Mouse (Mus musculus) cerebellum, adult 18-20 months (tissue): ENCODE measurements around the gene Htra3.

Source experiments
- DNase-seq, 2 experiments: peaks; one replicate each; pipeline ENCODE4 v3.0.0; 2021

The Htra3 gene

GRCm38 (mm10) chr5:35679256-35680155, at the start of gene Htra3:
TSS of gene Htra3 (minus strand) at chr5:35679782.
- DNase-seq = no peak

DNA sequence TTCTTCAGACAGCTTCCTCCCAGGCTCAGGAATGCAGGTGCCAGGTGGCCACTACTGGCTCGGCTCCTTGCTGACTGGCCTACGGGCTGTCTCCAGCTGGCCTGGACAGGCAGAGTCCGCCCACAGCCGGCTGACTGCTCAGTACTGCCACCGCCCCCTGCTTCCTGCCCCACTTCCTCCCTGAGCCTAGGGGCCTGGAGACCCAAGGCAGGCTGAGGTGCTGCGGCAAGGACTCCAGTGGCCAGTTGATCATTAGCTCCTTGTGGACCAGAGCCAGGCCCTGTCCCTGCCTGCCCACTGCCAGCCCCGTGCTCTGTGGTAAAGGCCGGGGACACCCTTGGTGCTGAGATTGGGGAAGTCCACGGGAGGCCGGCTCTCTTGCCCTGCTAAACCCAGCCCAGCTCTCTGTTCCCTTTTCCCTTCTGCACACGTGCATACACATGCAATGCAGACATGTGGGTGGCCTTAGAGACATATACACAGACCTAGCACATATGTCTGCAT, 49.4 kb upstream of the Htra3 start:
- DNase-seq = peak; percentile 70 to 74

DNA sequence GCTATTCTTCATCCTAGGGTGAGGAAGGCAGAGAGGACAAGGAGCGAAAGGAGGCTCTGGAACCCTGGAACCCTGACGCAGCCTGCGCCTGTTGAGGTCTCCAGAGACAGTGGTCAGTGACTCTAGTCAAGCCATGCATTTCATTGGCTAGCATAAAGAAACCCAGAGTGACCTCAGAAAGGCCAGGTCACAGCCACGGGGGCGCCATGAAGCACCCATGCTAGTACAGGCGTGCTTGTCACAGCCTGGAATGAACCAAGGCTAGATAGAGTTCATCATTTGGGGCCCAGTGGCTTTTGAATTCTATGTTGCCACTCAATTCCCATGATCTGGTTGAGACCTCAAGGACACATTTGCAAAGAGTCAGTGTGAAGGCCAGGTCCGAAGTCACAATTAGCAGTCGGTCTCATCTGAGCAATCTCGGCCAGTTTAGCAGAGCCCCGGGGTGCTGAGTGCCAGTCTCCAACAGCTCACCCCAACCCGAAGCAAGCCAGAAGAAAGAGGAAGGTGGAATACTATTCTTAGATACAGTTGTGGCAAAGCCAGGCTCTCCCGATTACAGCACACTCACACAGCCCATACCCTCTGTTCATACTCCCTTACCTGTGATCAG, 48.9 kb upstream of the Htra3 start:
- no peak for DNase-seq

DNA sequence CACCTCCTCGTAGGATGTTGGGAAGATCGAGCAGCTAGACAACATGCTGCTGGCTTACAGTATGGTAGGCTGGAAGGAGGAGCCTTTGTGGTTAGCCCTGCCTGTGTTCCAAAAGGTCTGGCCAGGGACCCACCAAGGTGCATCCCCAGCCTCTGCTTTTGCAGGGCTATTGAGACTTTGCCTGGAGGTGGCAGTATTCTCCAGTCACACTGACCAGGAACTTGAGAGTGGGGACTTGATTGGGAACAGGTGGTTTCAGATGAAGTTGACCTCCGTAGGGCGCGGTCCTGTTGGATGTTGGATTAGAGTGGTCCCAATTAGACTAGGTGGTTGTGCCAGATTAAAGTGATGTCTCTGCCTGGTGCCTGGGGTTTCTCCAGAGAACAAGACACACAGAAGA, 47.9 kb upstream of the Htra3 start:
- no peak for DNase-seq

DNA sequence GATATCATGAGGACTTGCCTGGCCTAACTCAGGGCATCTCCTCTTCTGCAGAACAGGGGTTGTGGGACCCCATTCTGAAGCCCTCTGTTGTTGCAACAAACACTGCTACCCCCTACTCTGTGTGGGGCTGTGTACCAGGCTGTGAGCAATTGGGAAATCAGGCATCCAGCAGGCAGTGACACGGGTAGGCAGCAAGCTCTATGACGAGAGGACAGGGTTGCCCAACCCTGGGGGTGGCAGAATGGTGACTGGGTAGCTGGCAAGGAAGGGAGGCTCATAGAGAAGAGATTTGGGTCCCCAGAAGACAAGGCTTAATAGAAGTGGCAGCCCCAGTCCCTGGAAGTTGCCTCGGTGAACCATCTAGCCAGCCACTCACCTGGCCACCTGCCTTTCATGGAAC, 46.3 kb upstream of the Htra3 start:
- DNase-seq = no peak

DNA sequence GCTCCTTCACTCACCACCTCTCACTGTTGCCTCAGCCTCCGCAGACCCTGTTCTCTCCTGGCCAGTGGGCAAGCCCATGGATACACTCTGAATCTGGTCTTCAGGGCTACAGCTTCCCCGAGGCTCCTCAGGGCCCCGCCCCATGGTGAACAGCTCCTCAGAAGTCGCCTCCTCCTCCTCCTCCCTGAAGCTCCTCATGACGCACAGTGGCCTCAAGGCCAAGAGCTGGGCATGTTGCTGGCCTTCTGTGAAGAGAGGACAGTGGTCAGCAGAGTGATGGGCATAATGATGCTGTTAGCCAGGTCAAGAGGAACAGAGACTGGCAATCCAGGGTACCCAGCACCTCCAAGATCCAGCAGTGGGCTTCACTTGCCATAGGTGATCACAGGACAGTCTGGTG, 44.3 kb upstream of the Htra3 start:
- no peak for DNase-seq

GRCm38 (mm10) chr5:35722654-35723053, 43.1 kb upstream of the Htra3 start:
- no peak for DNase-seq

DNA sequence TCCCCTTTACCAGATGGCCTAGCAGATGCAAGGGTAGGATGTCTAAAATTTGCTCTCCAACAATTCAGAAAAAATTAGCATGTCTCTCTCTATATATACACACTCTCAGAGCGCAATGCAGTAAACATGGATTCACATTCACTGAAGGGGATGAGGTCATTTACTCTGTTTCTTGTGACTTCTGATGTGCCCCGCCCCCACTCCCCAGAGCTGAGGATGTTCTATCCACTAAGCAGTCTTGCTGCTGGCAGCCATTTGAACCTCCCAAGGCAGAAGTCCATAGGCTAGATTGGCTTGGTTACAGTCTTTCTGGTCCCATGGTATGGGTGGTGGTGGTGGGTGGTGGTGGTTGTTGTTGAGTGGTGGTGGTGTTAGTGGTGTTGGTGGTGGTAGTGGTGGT, 42.4 kb upstream of the Htra3 start:
- DNase-seq = no peak

DNA sequence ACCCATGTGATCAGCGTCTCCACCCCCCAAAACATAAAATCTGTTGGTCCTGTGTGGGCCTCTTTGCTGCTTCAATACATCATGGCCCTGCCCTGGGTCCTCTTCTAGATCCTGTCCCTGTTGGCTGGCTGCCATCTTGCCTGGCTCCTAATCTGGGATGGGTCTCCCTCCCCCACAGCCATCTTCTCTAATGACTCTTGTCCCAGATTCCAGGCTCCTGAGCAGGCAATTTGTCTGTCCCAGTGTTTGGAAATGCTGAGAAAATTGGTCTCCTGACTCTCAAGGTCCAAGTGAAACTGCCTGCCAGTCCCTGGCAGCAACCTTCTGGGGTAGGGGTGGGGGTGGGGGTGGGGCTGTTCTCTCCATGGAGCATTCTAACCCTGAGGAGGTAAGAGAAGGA, 40.3 kb upstream of the Htra3 start:
- DNase-seq = no peak

- DNase-seq = no peak
These were observed 39.8 kb upstream of the Htra3 start for GRCm38 (mm10) chr5:35719343-35719742.

DNA sequence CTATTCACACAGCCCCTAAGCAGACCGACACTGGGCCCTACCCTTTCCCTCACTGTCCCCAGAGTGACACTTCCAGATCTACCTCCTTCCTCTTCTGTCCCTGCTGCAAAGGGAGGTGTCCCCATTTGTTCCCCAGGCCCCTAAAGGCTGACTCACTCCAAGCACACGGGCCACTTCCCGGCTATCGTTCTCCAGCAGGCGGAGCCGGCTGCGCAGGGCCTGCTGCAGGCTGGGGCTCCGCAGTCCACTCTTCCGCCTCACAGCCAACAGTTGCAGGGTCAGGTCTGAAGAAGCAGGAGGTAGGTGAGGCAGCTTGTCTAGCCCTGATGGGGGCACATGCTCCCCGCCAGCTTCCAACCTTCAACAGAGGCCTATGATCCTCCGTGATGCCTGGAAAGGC, 39.2 kb upstream of the Htra3 start:
- no peak for DNase-seq

DNA sequence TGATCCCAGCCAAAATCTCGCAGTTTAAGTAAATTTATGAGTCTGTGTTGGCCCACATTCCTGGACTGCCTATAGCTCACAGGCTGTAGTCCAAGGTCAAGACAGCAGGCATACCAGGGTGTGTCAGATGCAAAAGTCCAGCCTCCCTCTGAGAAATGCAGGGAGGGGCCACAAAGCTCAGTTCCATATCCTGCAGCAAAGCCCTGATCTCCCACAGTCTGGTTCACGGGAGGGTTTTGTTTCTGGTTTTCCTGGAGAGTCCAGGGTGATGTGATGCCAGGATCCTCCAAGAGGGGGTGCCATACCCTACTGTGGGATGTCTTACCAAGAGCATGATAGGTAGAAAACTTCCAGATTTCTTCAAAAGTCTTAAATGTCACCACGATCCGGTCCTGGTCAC, 38.4 kb upstream of the Htra3 start:
- peak; percentile 29 to 38 for DNase-seq

- DNase-seq = no peak
These were observed 37.9 kb upstream of the Htra3 start for GRCm38 (mm10) chr5:35717455-35717854.

DNA sequence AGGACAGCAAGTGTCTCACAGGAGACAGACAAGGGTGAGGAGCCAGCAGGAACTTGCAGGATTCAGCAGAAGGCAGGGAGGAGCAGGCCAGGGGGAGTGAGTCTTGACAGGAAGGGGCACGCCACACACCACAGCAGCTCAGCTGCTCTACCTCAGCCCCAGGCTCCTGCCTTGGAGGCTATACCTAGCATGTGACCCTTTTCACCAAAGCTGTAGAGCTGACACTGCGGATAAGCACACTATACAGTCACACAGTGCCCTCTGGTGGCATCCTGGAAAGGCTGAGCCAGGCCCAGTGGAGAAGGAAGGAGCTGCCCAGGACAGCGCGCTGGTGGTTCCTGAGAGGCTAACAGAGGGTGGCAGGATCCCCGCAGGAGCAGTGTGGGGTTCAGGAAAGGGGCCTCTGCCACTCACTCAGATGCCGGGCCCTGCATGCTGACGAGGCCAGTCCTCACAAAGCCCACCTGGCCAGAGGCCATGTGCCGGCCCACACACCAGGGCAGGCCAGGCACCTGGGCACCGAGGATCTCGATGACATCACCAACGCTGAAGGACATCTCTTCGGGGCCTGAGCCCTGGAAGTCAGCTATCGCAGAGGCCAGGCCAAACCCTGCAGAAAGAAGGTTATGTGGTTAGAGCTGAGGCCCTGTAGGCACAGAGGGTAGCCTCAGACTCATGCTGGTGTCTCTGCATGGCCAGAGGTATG, 34.2 kb upstream of the Htra3 start:
- DNase-seq = peak; percentile 75 to 76

DNA sequence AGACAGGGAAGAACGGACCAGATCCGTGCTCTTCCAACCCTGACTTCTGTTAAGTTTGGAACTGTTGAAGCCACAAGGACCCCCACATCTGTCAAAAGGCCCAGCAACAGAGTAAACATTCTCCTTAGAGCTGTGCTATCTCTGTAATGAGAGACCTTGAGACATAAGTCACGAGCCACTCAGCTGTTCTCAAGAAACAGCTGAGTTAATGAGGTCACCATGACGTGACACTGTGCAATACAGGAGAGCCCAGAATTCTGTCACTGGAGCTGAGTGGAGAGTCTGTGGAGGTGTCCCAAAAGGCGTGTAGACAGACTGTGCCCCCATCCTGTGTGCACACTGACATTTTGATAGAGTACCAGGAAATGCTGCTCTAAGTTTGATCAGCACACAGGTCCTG, 32.9 kb upstream of the Htra3 start:
- no peak for DNase-seq

- no peak for DNase-seq
These were observed 31.3 kb upstream of the Htra3 start for GRCm38 (mm10) chr5:35710931-35711330.

DNA sequence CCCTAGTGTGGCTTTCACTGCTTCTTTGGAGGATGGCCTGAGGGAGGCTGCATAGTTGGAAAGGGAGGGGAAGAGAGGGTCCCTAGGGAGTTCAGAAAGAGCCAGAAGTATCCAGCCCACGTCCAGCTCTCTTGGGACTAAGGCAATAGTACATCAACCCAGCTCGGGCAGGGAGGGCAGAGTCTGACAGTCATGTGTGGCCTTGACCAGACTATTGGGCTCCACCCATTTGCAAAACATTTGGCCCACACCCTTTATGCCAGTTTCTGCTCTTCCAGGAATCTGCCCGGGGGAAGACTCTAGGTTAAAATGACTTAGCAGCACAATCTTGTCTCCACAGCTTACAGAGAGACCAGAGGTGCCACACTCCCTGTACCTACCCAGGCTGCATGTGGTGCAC, 30.9 kb upstream of the Htra3 start:
- DNase-seq = no peak

- DNase-seq = no peak
These were observed 25.8 kb upstream of the Htra3 start for GRCm38 (mm10) chr5:35705411-35705810.

DNA sequence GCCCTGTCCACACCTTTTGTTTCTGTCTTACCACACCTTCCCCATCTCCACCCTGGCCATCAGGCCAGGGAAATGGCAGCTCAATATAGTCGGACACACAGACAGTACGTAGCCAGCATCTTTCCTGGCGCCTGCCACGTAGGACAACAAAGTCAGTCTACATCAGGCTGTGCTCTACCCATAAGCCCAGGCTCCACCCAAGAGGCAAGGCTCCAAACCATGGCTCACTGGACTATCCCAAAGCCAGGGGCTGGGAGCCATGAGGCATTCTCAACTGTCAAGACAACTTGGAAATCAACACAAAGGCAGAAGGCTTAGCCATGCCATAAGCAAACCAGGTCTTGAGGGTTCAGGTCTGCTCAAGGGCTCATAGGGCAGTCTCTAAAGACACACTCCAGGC, 24.2 kb upstream of the Htra3 start:
- no peak for DNase-seq

DNA sequence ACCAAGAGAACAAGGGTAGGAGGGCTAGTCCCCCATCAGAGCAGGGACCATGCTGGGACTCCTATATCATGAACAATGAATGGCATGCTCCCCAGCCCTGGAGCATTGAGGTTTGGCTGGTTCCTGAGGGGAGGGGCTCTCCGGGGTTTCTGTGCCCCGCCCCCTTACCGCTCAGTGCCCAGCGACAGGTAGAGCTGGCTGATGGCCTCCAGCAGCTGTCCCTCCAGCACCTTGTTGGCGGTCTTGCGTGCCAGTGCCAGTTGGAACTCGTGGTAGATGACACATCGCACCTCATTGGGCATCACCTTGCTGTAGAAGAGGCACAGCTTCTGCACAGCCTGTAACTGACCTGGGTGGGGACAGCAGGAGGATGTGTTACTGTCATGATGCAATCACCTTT, 23.6 kb upstream of the Htra3 start:
- DNase-seq = no peak

DNA sequence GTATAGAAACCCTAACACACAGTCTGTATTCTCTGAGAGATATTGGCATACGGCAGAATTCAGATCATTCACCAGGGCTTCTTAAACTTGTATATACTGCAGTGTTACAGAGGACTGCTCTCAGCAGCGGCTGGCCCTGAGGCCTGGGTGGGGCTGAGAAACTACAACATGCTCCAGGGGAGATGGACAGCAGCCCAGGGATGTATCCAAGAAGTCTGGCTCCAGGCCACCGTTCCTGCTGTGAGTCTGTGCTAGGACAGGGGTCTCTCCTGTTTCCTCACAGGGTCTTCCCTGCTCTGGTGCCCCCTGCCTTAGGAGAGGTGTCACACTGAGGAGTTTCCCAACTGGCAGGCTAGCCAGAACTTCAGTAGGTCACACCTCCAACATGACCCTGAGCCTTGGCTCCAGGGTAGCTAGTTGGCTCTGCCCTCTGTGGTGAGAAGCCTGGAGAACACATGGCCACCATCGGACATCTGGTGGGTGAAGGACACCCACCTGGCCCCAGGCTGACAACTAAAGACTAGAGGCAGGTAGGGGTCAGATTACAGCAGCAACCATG, 23.1 kb upstream of the Htra3 start:
- no peak for DNase-seq

DNA sequence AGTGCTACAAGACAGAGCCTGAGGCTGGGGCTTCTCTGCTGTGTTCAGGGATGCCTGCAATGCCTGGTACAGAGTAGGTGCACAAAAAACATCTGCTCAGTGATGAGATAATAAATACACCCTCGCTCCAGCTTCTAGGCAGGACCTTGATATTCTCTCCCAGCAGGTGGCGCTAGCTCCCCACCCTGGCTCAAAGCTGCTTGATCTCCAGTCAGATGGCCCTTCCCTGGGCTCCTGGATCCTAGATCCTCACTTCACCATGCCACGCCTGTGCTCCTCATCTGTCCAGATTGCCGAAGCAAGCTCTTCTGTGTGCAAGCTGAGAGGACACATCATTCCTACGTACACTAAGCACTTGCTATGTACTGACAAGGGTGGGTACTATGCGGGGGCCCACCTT, 21.5 kb upstream of the Htra3 start:
- DNase-seq = peak; percentile 71 to 80

DNA sequence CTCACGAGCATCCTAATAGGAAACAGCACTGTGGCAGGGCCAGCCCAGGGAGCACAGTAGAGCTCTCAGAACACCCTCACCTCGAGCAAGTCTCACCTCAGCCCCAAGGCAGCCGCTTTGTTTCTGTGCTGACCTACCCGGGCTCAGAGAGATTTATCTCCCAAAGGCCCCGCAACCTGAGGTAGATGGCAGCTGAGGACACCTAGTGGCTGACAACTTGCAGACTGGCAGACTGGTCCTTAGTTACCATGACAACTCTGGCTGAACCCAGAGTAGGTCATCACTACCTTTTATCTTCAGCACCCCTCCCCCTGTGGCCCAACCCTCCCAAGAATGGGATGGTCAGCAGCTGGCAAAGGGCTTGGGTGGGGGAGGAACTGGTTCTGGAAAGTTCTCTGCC, 16.2 kb upstream of the Htra3 start:
- peak; percentile 19 to 36 for DNase-seq
